Mouse (Mus musculus) c-Kit-positive CD71-positive TER-119-negative erythroid progenitor cells, embryonic 14.5 days (primary cell): Measurements from ENCODE around the gene Gm20388.

ENCODE experiments used
- DNase-seq: peaks from one replicate; pipeline ENCODE4 v3.0.0-alpha.2; 2013; ENCODE audit warnings: low read depth

Gm20388 gene

DNA sequence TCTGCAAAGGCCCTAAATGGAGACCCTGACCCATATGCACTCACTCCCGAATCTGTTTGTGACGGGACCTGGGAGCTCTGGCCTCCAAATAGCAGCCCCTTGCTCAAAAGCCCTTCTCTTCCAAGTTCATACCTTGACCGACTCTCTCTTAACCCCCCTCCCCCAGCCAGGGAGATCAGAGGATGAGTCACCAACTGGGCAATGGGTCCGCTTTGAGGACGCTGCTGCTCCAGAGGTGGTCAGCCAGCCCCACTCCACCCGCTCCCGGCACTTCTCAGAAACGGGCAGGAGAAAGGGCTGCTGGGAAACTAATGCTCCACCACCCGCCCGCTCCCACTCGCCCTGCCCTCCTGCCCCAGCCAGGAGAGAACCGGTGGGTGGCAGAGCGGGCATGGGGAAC is 1165.3 kb downstream of the Gm20388 start:
- DNase-seq: no peak

DNA sequence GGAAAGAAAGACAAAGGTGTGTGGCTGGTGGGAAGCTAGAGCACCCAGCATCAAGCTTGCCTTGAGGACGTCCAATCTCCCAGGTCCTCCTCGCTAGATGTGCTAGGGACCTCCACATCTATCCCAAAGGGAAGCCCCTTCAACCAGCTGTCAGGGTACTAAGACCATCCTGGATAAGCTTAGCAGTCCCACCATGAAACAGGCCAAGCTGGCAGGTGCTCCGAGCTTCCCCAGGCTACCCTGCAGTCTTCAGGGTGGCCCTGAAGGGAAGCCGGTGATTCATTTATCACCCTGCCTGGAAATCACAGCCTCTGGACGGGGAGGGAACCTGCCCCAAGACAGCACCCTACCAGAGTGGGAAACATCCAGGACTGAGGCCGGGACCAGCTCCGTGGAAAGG is 1165.9 kb downstream of the Gm20388 start:
- no peak for DNase-seq

DNA sequence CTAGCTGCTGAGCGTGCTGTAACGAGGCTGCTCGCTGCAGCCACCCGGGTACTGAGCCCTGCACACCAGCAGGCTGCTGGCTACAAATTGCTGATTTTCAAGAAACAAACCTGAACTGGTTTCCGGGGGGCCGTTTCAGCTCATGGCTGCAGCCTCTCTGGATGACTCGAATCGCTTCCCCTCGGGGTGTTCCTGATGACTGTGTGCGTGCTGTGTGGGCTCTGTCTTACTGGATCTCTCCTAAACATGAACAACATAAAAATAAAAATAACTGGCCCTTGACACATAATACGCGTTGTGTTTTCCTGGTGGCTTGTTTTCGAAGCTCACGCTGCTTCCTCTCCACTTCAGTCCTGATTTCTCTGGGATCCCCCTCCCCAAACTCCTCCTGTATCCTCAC is 1168.1 kb downstream of the Gm20388 start:
- no peak for DNase-seq

DNA sequence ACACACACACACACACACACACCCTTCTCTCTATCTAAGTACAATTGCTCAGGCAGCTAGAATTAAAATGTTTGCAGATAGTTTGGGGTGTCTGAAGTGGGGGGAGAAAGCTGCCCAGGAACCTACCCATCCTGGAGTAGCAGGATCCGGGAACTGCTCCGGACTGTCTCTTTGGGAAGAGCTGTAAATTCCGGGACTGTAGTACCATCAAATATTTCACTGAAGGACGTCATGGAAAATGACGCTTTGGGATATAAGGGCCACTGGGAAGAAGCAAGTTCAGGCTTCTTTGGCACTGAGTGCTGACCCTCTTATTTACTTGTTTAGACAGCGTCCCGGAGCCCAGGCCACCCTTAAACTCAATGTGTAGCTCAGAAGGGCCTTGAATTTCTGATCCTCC is 1168.6 kb downstream of the Gm20388 start:
- no peak for DNase-seq

DNA sequence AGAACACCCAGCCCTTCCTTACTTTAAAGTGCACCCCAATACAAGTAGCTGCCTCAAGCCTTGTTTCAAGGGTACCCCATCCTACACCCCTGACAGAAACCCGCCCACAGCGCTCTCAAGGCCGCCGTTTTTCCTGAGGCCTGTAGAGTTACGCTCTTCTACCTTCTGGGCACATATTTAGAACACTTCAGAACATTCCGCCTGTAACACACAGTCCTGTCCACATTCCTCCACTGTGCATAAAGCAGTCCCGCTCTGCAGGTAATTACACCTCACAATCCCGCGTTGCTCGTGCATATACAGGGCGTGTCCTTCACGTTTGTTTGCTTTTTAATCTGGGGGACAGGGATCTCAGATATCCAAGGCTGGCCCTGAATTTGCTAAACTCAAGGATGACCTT is 1169.3 kb downstream of the Gm20388 start:
- DNase-seq: no peak

DNA sequence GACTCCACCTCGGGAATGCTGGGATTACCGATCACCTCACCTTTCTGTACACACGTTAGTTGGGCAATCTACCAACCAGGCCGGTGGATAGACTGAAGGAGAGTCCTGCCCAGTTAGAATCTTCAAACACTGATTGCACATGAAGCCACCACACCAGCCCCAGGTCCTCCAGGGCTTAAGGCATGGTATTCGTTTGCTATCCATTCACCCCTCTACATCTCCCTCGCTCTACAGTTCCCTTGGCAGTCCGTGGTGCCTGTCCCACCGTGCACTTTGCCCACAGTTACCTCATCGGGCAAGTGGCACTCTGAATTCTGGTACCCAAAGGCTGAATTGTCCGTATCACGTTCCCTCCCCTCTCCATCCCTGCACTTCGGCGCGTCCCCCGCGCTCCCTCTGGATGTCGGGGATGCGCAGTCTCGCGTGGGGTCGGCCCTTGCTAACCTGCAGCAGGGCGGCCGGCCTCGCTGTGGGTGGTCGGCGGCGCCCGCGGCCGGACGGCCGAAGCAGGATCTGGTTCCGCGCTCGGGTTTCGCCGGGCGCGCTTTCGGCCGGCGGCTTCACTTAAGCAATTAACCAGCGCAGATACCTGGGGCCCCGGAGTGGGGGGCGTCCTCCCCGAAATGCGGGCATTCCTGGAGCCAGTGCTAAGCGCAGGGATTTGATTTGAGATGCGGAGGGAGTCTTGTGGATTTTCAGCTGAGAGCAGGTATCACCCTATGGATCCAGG is 1169.9 kb downstream of the Gm20388 start:
- DNase-seq: no peak

DNA sequence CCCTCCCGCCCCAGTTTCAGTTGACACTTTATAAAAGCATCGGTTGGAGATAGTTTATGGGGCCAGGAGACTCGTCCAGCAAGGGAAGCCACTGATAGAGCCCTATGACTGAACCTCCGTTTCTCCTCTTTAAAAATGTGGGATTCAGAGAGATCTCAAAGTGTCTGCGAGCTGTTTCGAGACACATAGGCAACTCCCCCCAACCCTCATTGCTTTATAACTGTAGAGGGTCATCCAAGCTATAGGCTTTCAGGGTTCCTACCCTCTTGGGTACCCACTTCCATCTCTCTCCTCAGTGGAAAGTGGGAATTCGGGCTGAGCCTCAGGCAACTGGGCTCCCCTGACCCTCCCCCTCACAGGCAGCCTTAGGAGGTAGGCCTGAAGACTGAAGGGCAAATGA is 1170.8 kb downstream of the Gm20388 start:
- no peak for DNase-seq

DNA sequence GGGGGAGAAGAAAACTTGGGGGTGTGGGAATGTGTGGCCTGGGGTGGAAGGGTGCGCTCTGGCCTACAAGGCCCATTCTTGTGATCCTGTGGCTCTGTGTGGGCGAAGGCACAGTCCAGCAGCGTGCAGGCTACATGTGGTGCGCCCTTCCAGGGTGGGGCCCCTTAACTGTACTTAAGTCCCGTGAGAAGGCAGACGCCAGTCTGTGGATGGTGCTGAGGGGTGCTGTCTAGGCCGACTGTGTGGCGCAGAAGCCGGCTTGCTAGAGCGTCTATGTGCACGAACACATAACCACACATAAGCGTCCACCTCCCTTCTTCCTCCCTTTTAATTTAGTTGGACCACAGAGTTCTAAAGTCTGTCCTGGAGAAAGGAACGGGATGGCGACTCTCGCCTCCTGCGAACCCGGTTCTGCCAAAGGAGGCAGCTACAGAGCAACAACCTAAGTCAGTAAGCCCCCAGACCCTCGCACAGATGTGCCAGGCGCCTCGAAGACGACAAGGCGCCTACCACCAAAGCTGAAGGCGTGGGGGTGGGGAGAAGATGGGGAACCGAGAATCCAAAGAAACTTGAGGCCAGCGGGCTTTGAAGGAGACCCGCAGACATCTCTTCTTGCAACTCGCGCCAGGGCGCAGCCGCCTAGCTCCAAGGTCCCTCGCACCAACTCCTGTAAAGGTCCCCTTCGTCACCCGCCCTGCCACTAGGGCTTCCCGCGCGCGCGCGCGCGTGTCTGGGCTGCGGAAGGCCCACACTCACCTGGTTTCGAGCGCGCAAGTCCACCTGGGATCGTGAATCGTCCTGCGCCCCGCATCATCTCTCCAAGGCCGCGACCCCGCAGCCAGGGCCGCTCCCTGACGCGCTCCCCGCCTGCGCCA is 1171.8 kb downstream of the Gm20388 start:
- no peak for DNase-seq

DNA sequence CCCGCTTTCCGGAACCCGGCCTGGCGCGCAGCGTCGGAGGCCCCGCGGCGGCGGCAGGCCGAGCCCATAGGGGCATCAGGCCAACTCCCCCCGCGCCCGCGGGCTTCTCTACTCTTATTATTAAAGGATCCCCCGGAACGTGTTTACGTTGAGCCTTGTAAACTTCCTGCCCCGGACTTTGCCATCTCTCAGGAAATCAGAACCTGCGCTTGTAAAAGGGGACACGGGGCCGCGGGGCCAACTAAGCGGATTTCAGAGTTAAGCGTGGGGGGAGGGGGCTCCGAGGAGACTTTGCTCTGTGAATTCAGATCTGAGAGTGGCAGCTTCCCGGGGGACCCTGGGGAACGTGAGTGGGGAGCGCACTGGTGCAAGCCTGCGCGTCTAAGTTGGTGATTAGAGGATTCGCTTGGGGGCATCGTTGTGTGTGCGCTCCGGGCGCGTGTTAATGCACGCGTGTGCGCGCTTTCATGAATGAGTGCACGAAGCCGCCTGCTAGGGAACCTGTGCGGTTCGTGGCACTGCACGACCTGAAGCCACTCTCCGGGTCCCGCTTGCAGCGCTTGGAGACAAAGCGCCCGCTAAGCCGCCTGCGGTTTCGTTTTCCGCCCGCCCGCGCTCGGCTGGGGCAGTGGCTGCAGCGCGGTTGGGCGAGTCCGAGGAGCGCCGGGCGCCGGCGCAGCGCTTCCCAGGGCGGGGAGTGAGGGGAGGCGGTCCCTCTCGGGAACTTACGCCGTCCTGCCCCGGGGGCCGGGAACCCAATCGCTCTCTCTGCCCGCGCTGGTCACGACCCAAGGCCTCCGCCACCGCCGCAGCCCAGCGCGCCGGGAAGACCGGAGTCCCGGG is 1172.7 kb downstream of the Gm20388 start:
- DNase-seq: no peak

DNA sequence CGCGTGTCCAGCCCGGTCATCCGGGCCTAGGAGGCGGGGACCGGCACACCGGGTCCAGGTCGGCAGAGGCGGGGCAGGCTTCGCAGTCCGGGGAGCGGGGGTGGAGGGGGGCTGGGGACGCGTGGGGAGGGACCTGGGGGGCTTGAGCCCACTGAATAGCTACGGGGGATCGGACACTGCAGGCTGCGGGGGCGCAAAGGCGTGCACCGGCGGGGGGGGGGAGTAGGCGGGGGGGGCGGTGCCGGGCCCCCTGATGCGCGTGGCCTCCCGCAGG is 1173.2 kb downstream of the Gm20388 start:
- no peak for DNase-seq

DNA sequence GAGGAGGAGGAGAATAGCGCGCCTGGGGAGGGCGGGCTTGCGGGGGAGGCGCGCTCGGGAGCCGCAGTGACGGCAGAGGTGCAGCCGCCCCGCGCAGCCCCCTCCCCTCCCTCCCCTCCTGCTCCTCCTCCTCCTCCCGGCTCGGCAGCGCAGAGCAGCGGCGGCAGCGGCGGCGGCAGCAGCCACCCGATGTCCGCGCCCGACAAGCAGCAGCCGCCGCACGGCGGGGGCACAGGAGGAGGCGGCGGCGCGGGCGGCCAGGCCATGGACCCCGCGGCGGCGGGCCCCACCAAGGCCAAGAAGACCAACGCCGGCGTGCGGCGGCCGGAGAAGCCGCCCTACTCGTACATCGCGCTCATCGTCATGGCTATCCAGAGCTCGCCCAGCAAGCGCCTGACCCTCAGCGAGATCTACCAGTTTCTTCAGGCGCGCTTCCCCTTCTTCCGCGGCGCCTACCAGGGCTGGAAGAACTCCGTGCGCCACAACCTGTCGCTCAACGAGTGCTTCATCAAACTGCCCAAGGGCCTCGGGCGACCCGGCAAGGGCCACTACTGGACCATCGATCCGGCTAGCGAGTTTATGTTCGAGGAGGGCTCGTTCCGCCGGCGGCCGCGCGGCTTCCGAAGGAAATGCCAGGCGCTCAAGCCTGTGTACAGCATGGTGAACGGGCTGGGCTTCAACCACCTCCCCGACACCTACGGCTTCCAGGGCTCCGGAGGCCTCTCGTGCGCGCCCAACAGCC is 1173.7 kb downstream of the Gm20388 start, which contains the start of gene Foxf1:
Gene Foxf1 (plus strand): TSS at position 177 of the 742 bp plus-strand sequence.
- DNase-seq: no peak

DNA sequence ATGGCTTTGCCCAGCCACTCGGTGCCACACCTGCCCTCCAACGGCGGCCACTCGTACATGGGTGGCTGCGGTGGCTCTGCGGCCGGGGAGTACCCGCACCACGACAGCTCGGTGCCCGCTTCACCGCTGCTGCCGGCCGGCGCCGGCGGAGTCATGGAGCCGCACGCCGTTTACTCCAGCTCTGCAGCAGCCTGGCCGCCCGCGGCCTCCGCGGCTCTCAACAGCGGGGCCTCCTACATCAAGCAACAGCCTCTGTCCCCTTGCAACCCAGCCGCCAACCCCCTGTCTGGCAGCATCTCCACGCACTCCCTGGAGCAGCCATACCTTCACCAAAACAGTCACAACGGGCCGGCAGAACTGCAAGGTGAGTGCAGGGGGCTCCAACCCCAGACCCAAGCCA is 1174.4 kb downstream of the Gm20388 start:
- DNase-seq: no peak

DNA sequence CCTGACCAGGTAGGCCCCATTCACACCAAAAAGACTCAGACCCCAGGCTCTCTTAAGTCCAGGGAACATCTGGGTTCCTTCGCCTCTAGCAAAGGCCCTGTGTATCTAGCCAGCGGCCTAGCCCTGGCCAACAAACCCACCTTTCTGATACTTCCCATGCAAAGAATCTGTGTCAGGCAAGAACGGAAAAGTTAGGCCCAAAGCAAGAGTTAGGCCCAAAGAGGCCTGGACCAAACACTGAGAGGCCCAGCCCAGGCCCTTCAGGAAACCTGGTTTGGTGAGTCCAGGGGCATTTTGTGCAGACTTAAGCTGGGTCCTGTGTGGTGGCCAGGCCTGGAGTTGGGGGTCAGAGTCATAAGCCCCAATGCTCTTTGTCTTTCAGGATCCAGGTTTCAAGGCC is 1174.9 kb downstream of the Gm20388 start:
- DNase-seq: no peak

DNA sequence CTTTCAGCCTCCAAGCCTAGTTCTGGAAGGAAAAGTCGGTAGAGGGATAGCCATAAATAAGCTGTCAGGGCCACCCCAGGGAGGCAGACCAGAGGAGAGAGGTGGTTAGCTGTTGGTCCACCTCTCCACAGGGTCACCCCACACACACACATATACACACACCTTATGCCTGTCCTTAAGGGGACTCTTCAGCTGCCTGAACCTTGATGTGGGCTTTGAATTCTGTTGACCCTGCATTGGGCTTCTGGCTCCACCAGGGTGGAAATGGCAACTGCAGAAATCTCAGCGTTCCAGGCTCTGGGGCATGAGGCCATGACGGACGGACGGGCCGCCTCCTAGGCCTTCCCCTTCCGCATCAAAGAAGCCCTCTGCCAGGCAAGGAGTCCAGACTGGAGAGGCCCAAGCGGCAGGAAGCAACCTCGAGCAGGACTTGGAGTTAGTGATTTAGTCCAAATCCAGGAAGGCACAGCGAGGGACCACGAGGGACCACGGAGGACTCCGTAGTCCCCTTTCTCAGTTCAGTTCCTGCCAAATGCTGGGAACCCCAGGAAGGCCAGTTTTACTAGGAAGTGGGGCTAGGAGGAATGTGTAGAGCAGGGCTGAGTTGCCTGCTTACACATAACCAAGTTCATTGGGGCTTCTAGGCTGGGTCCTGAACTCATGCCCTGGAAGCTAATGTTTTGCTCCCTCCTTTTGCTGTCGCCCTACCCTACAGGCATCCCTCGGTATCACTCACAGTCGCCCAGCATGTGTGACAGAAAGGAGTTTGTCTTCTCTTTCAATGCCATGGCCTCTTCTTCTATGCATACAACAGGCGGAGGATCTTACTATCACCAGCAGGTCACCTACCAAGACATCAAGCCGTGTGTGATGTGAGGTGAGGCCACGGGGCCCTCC is 1175.6 kb downstream of the Gm20388 start:
- no peak for DNase-seq

DNA sequence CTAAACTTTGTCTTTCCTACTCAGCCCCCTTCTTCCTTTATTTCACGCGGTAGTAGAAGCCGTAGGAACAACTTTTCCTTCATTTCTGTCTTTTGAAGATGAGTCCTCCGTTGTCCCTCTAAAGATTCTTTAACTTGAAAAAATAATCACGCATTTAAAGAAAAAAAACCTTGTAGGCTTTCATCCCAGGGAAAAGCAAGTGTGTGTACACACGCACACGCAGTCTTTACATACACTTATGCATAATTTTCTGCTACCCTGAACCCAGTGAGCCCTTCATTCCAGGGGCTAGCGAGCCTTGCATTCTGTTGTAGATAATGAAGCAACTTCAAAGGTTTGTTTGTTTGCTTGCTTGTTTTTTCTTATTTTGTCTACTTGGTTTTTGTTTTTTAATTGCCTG is 1177.6 kb downstream of the Gm20388 start:
- no peak for DNase-seq

DNA sequence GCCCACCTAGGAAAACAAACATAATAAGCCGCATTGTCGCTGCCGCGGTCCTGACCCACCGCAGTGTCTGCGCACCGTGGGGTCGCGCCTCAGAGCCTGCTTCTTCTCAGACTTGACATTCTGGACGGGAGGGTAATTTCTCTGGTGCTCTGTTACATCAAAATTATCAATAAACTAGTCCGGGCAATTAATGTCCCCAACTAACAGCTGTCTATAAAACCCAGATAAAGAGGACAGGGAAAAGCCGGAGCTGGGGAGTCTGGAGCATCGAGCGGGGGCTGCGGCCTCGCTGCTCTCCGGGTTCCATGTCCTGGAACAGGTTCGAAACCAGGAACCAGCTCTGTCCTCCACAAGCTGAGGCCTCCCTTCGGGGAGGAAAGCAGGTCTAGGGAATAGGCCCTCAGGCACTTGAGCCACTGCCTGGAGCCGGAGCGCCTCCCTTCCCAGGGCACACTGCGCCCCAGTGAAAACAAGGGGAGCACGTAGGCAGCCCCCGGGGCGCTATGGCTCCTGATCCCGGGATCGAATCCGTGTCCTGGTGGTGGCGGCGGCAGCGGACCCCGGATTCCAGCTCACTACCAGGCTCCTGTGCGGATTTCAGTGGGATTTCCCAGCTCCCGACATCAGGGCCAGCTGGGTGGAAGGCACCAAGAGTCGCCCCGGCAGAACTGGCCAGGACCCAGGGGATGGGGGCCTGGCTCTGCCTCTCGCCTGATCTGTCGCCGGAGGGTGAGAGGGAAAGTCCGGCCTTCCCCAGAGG is 1178.4 kb downstream of the Gm20388 start:
- DNase-seq: no peak

DNA sequence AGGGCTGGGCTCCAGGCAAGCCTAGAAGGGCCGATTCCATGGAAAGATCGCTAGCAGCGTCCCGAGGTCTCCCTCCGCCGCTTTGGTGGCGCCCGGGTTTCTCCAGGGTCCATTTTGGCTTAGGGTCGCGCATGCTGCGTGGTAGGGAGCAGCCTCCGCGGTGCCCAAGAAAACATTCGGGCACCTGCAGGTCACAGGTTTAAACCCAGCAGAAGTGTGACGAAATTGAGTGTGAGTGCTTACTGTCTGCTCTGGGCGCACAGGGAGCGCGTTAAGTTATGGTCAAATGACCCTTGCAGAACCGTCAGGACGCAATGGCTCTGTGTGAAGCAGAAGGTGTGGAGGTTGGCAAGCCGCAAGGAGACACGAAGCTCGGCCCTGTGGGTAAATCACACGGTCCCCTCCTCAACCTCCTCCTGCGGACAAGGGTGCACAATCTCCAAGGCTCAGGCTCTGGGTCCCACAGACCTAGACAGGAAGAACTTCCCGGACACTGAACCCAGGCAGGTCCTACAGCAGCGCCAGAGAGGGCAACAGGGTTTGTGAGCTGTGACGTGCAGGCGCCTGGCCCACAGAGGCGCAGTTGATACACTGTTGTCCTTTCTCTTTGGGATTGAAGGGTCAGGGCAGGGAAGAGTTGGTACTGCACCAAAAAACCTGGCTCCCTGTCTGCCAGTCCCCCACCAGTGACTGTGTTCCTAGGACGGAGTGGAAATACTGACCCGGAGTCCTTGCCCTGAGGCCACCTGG is 1179.2 kb downstream of the Gm20388 start:
- no peak for DNase-seq

DNA sequence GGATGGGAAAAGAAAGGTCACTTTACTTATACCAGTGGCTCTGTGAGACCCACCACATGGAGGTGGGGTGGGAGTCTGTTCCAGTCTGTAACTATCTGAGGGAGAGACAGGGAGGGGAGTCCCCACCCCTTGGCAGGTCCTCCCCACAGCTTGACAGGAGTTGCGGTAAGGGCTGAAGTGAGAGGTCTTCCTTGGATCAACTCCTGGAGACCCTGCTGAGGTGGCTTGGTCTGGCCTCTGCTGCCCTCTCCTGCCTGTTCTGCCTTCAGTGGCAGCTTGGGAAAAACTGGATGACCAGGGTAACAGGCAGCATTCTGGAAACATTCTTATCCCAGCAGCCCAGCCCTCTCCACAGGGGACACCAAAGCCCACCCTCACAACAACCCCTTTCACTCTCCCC is 1180.1 kb downstream of the Gm20388 start:
- no peak for DNase-seq

DNA sequence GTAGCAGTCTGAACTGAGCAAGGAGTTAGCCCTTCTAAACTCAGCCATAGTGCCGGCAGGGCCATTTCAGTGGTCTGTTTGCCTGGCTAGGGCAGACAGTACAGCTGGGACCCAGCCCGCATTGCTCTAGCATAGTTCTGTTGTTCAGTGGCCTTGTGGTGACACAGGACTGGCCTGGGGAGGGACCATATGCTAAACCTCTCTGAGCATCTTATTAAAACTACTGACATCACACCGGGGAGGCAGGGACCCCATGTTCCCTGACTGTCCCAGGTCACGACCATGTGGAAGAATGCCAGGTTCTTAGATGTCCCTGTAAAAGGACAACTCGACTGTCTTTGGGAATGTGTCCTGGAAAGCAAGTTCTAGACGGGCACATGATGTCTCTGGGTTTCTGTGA is 1181.5 kb downstream of the Gm20388 start:
- DNase-seq: no peak

DNA sequence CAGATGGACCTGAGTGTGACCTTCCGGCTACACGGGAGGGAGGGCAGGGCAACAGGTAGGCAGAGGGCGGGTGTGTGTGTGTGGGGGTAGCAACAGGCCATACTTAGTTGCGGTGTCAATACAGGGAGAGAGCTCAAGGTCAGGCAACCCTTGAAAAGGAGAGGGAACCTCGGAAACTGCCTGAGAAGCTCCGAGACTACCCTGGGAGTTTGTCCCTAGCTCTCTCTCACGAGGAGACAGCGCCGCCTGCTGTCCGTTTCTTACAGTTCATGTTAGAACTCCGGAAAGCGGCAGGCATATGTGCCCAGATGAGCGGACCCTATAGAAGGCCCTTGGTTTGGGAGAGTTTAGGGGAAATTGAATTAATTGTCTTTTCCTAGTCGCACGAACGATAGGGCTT is 1182.0 kb downstream of the Gm20388 start:
- peak; percentile 68 for DNase-seq
